ENCODE assay signal across 13 mouse cellular contexts in the genomic region with DNA sequence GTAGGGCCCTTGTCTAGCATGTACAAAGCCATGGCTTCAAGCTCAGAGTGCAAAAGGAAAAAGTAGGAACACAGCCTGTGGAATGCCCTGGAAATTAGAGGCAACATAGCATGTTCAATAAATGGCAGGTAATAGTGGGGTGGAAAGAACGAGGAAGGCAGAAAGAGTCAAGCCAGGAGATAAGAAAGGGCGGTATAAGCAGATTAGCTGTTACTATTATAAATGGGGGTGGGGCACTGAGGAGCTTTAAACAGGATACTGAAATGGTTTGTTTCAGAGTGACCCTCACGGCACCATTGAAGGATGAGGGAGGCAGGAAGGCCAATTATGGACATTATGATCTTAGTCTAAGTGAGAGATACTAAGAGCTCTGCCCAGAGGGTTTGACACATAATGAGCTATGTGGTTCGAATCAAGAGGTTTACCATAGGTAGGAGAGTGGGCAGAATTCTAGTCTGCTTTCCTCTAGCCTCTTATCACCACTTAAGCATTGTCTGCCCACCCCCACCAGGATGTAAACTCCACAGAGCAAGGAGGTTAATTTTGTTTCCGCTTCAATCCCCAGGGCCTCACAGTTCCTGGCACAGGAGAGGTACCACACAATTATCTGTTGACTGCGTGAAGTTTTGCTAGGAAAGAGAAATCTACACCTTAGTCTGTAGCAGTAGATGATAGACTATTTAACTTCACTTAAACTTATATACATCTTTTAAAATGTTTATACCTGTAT. TPM values are rescaled to one million over a fixed set of nuclear protein-coding genes. Genes with fewer than 3 reads are reported as not detected.
A peak's percentile ranks its signal among the peaks of the same experiment; 100 is the strongest.
DNase-seq lines count a peak whose midpoint lies in the region; ATAC-seq lines count a peak whose summit lies in the region.
"Had no signal": no experiment of that assay in that cellular context is flagged by ENCODE, and none has a peak within 500 bp of the region (broad histone marks: within the 10 kb centered on the region; RNA-seq: fewer than 3 reads in every experiment).

No protein-coding gene starts in this region.

- 37% methylated on average over 6 of the region's 6 CpGs for WGBS in intestine, embryonic 16.5 days
- WGBS in midbrain, embryonic 14.5 days = 62% methylated on average over 6 of the region's 6 CpGs

- no peak for ATAC-seq in megakaryocyte, adult 5-6 weeks (ENCODE audit: poor library complexity, severe bottlenecking)
- peak; percentile 65 for ATAC-seq in intestine, embryonic 16.5 days
- no peak for ATAC-seq in midbrain, embryonic 14.5 days (ENCODE audit: low FRiP score, low TSS enrichment)

- peak; percentile 57 for DNase-seq in heart, adult 11 months
- DNase-seq in heart, adult 18-20 months = no peak
- DNase-seq in splenic B cell, adult 2 months (ENCODE audit: low read depth, low spot score) = peak; percentile 39
- no peak for DNase-seq in midbrain, embryonic 14.5 days
- DNase-seq in right cerebral cortex, postnatal 25 days = no peak
- DNase-seq: cerebellum, postnatal 25 days; gastrocnemius, adult 2 months; lung, postnatal 14 days had no signal

- no peak overlapping the region for H3K9ac ChIP-seq in intestine, embryonic 16.5 days (ENCODE audit: low read depth, low read length)
- H3K9ac ChIP-seq in midbrain, embryonic 14.5 days (replicated peaks; ENCODE audit: low read length) = no peak overlapping the region

- H3K4me3 ChIP-seq in megakaryocyte, embryonic 14.5 days (replicated peaks) = peak overlapping the region; percentile 42
- no peak overlapping the region for H3K4me3 ChIP-seq in intestine, embryonic 16.5 days (ENCODE audit: low read length)
- no peak overlapping the region for H3K4me3 ChIP-seq in midbrain, embryonic 14.5 days (replicated peaks; ENCODE audit: low read depth, low read length)
- H3K4me3 ChIP-seq: erythroblast, embryonic 14.5 days; gastrocnemius, adult 2 months; myocyte had no signal

- no peaks in the 10 kb centered on the region for H3K9me3 ChIP-seq in megakaryocyte, embryonic 14.5 days
- H3K9me3 ChIP-seq in intestine, embryonic 16.5 days (ENCODE audit: control insufficient read depth, low read length) = no peaks in the 10 kb centered on the region
- no peaks in the 10 kb centered on the region for H3K9me3 ChIP-seq in midbrain, embryonic 14.5 days (ENCODE audit: control insufficient read depth, low read length)

- H3K4me1 ChIP-seq in megakaryocyte, embryonic 14.5 days = peaks cover 80% of the 10 kb centered on the region
- H3K4me1 ChIP-seq in intestine, embryonic 16.5 days (ENCODE audit: control insufficient read depth, insufficient read depth, low read length) = peaks cover 20% of the 10 kb centered on the region
- H3K4me1 ChIP-seq in midbrain, embryonic 14.5 days (ENCODE audit: control insufficient read depth, insufficient read depth, low read length) = peaks cover 1% of the 10 kb centered on the region; the same call in 1 of the 2 replicates

- H3K4me2 ChIP-seq in intestine, embryonic 16.5 days (ENCODE audit: low read depth, low read length) = no peak overlapping the region
- H3K4me2 ChIP-seq in midbrain, embryonic 14.5 days (ENCODE audit: low read length) = no peak overlapping the region

- H3K36me3 ChIP-seq in megakaryocyte, embryonic 14.5 days (replicated peaks; ENCODE audit: low read length) = no peaks in the 10 kb centered on the region
- H3K36me3 ChIP-seq in intestine, embryonic 16.5 days (ENCODE audit: control insufficient read depth, insufficient read depth, low read length) = no peaks in the 10 kb centered on the region
- H3K36me3 ChIP-seq in splenic B cell, adult 2 months (ENCODE audit: control insufficient read depth, insufficient read depth, low read length, poor library complexity, severe bottlenecking) = no peaks in the 10 kb centered on the region
- no peaks in the 10 kb centered on the region for H3K36me3 ChIP-seq in midbrain, embryonic 14.5 days (ENCODE audit: control insufficient read depth, insufficient read depth, low read length)

- H3K27me3 ChIP-seq in megakaryocyte, embryonic 14.5 days (replicated peaks) = no peaks in the 10 kb centered on the region
- no peaks in the 10 kb centered on the region for H3K27me3 ChIP-seq in intestine, embryonic 16.5 days (replicated peaks; ENCODE audit: control insufficient read depth, insufficient read depth, low read length)
- no peaks in the 10 kb centered on the region for H3K27me3 ChIP-seq in splenic B cell, adult 2 months (ENCODE audit: control insufficient read depth, insufficient read depth, low read length, poor library complexity, severe bottlenecking)
- no peaks in the 10 kb centered on the region for H3K27me3 ChIP-seq in midbrain, embryonic 14.5 days (ENCODE audit: control insufficient read depth, insufficient read depth, low read length)

- peak overlapping the region; percentile 52; the same call in 1 of the 2 replicates for H3K27ac ChIP-seq in intestine, embryonic 16.5 days (ENCODE audit: low read length)
- H3K27ac ChIP-seq in midbrain, embryonic 14.5 days (replicated peaks; ENCODE audit: low read depth, low read length) = no peak overlapping the region
- H3K27ac ChIP-seq: gastrocnemius, adult 2 months had no signal

RNA-seq across cellular contexts. Expression of a gene that starts 6.9 kb away (rescaled TPM):
- total RNA-seq in heart, adult 18-20 months (2021) = 10 to 100 TPM; 14.3 to 18.4 TPM
- polyA plus RNA-seq in megakaryocyte, embryonic 14.5 days (2012; ENCODE audit: insufficient read depth, low replicate concordance) = 22.2 and 27.5 TPM in 2 replicates
- total RNA-seq in megakaryocyte, adult 5-6 weeks (2015) = 23.2 and 26.6 TPM in 2 replicates
- 19.6 and 26.5 TPM in 2 replicates for total RNA-seq in megakaryocyte, adult 5-6 weeks (2017)
- 9.9 and 12.4 TPM in 2 replicates for polyA plus RNA-seq in intestine, embryonic 16.5 days (2015; fragmentation: Nextera tagmentation; extraction: Ambion mirVana)
- 8.5 and 10.2 TPM in 2 replicates for polyA plus RNA-seq in midbrain, embryonic 14.5 days (2014; fragmentation: Nextera tagmentation; extraction: Ambion mirVana)

RNA-seq across cellular contexts. Expression of a gene that starts 39.0 kb away (rescaled TPM):
- total RNA-seq in heart, adult 18-20 months (2021) = 10 to 100 TPM; 49.2 to 51.6 TPM
- polyA plus RNA-seq in megakaryocyte, embryonic 14.5 days (2012; ENCODE audit: insufficient read depth, low replicate concordance) = 2.2 and 6.9 TPM in 2 replicates
- 139 and 169 TPM in 2 replicates for total RNA-seq in megakaryocyte, adult 5-6 weeks (2015)
- total RNA-seq in megakaryocyte, adult 5-6 weeks (2017) = 344 and 355 TPM in 2 replicates
- 234 and 256 TPM in 2 replicates for polyA plus RNA-seq in intestine, embryonic 16.5 days (2015; fragmentation: Nextera tagmentation; extraction: Ambion mirVana)
- 140 and 147 TPM in 2 replicates for polyA plus RNA-seq in midbrain, embryonic 14.5 days (2014; fragmentation: Nextera tagmentation; extraction: Ambion mirVana)

Comparison
In these comparisons a context has a peak if more than half of its experiments do, and no peak if none do; other contexts are left out.
1. DNase-seq: peak in heart, adult 11 months (single experiment) and splenic B cell, adult 2 months (single experiment); none in heart, adult 18-20 months (0 of 2), midbrain, embryonic 14.5 days (single experiment) and right cerebral cortex, postnatal 25 days (single experiment).
2. RNA of a gene that starts 39.0 kb away (polyA plus RNA-seq): 234 to 256 TPM in intestine, embryonic 16.5 days and 140 to 147 TPM in midbrain, embryonic 14.5 days; 2.2 to 6.9 TPM in megakaryocyte, embryonic 14.5 days; every median in the first group is over 10 times any median in the second.